In genomic region chr2:26503661-26504575, GRCm38 (mm10) we compare ENCODE assay signal across 8 mouse cellular contexts. TPM values are rescaled to one million over a fixed set of nuclear protein-coding genes. Genes with fewer than 3 reads are reported as not detected.
A peak's percentile ranks its signal among the peaks of the same experiment; 100 is the strongest.
DNase-seq lines count a peak whose midpoint lies in the region; ATAC-seq and TF ChIP-seq lines count a peak whose summit lies in the region.

No protein-coding gene starts in this region.

- peak; percentile 80 for ATAC-seq in CD4-positive, CD25-positive, alpha-beta regulatory T cell, adult 4 months
- ATAC-seq in forebrain, postnatal 0 days = peak; percentile 49
- ATAC-seq in hindbrain, embryonic 12.5 days (ENCODE audit: low FRiP score) = peak; percentile 46
- peak; percentile 75 for ATAC-seq in limb, embryonic 11.5 days (ENCODE audit: insufficient number of reproducible peaks, low FRiP score, low TSS enrichment, low read depth)

- 2% methylated on average over 52 of the region's 59 CpGs for WGBS in forebrain, postnatal 0 days
- 3% methylated on average over 41 of the region's 59 CpGs for WGBS in hindbrain, embryonic 12.5 days
- 1% methylated on average over 59 of the region's 59 CpGs for WGBS in limb, embryonic 11.5 days
- under 1% methylated on average over 59 of the region's 59 CpGs for WGBS in midbrain, embryonic 10.5 days

- peak overlapping the region; percentile 50 for H3K4me3 ChIP-seq in forebrain, postnatal 0 days (ENCODE audit: low read depth, low read length)
- H3K4me3 ChIP-seq in hindbrain, embryonic 12.5 days = peak overlapping the region; percentile 61
- peak overlapping the region; percentile 72 for H3K4me3 ChIP-seq in limb, embryonic 11.5 days (ENCODE audit: low read depth, low read length)
- H3K4me3 ChIP-seq in midbrain, embryonic 10.5 days = peak overlapping the region; percentile 98

- H3K27ac ChIP-seq in forebrain, postnatal 0 days (ENCODE audit: low read depth, low read length) = peak overlapping the region; percentile 81
- H3K27ac ChIP-seq in hindbrain, embryonic 12.5 days = peak overlapping the region; percentile 93
- peak overlapping the region; percentile 58 for H3K27ac ChIP-seq in limb, embryonic 11.5 days (replicated peaks; ENCODE audit: low read depth, low read length)
- H3K27ac ChIP-seq in midbrain, embryonic 10.5 days (replicated peaks) = peak overlapping the region; percentile 96

- no peaks in the 10 kb centered on the region for H3K9me3 ChIP-seq in forebrain, postnatal 0 days (ENCODE audit: low read length)
- no peaks in the 10 kb centered on the region for H3K9me3 ChIP-seq in hindbrain, embryonic 12.5 days (replicated peaks)
- H3K9me3 ChIP-seq in limb, embryonic 11.5 days (ENCODE audit: control insufficient read depth, low read length) = no peaks in the 10 kb centered on the region
- H3K9me3 ChIP-seq in midbrain, embryonic 10.5 days (replicated peaks) = no peaks in the 10 kb centered on the region

- H3K9ac ChIP-seq in forebrain, postnatal 0 days = peak overlapping the region; percentile 59
- H3K9ac ChIP-seq in hindbrain, embryonic 12.5 days = peak overlapping the region; percentile 78
- peak overlapping the region; percentile 73 for H3K9ac ChIP-seq in limb, embryonic 11.5 days (ENCODE audit: low read length)

- H3K36me3 ChIP-seq in forebrain, postnatal 0 days (ENCODE audit: insufficient read depth) = no peaks in the 10 kb centered on the region
- H3K36me3 ChIP-seq in hindbrain, embryonic 12.5 days = no peaks in the 10 kb centered on the region
- H3K36me3 ChIP-seq in limb, embryonic 11.5 days (ENCODE audit: control insufficient read depth, insufficient read depth, low read length) = no peaks in the 10 kb centered on the region
- peaks cover 19% of the 10 kb centered on the region for H3K36me3 ChIP-seq in midbrain, embryonic 10.5 days

- peak; percentile 88 for DNase-seq in adrenal gland, postnatal 14 days
- DNase-seq in forebrain, postnatal 0 days = peak; percentile 76
- peak; percentile 89 for DNase-seq in limb, embryonic 11.5 days (ENCODE audit: low spot score)
- peak; percentile 93 for DNase-seq in midbrain, embryonic 10.5 days (ENCODE audit: low spot score)
- DNase-seq in spleen, adult 12 weeks (ENCODE audit: low spot score) = peak; percentile 54
- no peak for DNase-seq in cerebellum, adult 8-10 months

- H3K4me1 ChIP-seq in forebrain, postnatal 0 days (ENCODE audit: insufficient read depth) = peaks cover 11% of the 10 kb centered on the region; the same call in 1 of the 2 replicates
- peaks cover 86% of the 10 kb centered on the region for H3K4me1 ChIP-seq in hindbrain, embryonic 12.5 days
- H3K4me1 ChIP-seq in limb, embryonic 11.5 days (ENCODE audit: control insufficient read depth, insufficient read depth, low read length) = peaks cover 53% of the 10 kb centered on the region
- peaks cover 91% of the 10 kb centered on the region for H3K4me1 ChIP-seq in midbrain, embryonic 10.5 days

- H3K4me2 ChIP-seq in forebrain, postnatal 0 days (ENCODE audit: low read depth) = peak overlapping the region; percentile 88
- peak overlapping the region; percentile 71 for H3K4me2 ChIP-seq in hindbrain, embryonic 12.5 days (replicated peaks)
- H3K4me2 ChIP-seq in limb, embryonic 11.5 days (ENCODE audit: low read depth, severe bottlenecking) = peak overlapping the region; percentile 90

- no peaks in the 10 kb centered on the region for H3K27me3 ChIP-seq in forebrain, postnatal 0 days (ENCODE audit: insufficient read depth, low read length)
- peaks cover 16% of the 10 kb centered on the region for H3K27me3 ChIP-seq in hindbrain, embryonic 12.5 days
- no peaks in the 10 kb centered on the region for H3K27me3 ChIP-seq in limb, embryonic 11.5 days (ENCODE audit: control insufficient read depth, insufficient read depth, low read length)
- H3K27me3 ChIP-seq in midbrain, embryonic 10.5 days (ENCODE audit: low read depth, poor library complexity, severe bottlenecking) = peaks cover 36% of the 10 kb centered on the region

- TF ChIP-seq CTCF in forebrain, postnatal 0 days (IDR thresholded peaks at IDR 0.05; ENCODE audit: low read depth) = no peak

RNA-seq across cellular contexts. Expression of gene Notch1, which starts 12.5 kb away (rescaled TPM):
- polyA plus RNA-seq in CD4-positive, CD25-positive, alpha-beta regulatory T cell, adult 4 months (2017; shearing (Covaris generic)) = 10 to 100 TPM; 21.9 to 33.0 TPM
- total RNA-seq in adrenal gland, postnatal 14 days (2021) = 27.5 and 35.7 TPM in 2 replicates
- 23.8 and 38.7 TPM in 2 replicates for total RNA-seq in forebrain, postnatal 0 days (2014; rRNA removed)
- polyA plus RNA-seq in forebrain, postnatal 0 days (2015; fragmentation: Nextera tagmentation; extraction: Ambion mirVana) = 5.0 and 6.8 TPM in 2 replicates
- polyA plus RNA-seq in hindbrain, embryonic 12.5 days (2016; fragmentation: Nextera tagmentation; extraction: Ambion mirVana) = 38.0 and 41.0 TPM in 2 replicates
- polyA plus RNA-seq in limb, embryonic 11.5 days (2014; fragmentation: Nextera tagmentation; extraction: Ambion mirVana) = 14.5 and 15.0 TPM in 2 replicates
- polyA plus RNA-seq in midbrain, embryonic 10.5 days (2016; fragmentation: Nextera tagmentation; extraction: Ambion mirVana) = 30.1 and 38.3 TPM in 2 replicates

RNA-seq across cellular contexts. Expression of gene Sec16a, which starts 58.9 kb away (rescaled TPM):
- 10 to 100 TPM; 24.8 to 31.7 TPM for polyA plus RNA-seq in CD4-positive, CD25-positive, alpha-beta regulatory T cell, adult 4 months (2017; shearing (Covaris generic))
- total RNA-seq in adrenal gland, postnatal 14 days (2021) = 50.1 and 54.6 TPM in 2 replicates
- 52.6 and 65.6 TPM in 2 replicates for total RNA-seq in forebrain, postnatal 0 days (2014; rRNA removed)
- polyA plus RNA-seq in forebrain, postnatal 0 days (2015; fragmentation: Nextera tagmentation; extraction: Ambion mirVana) = 9.0 and 10.9 TPM in 2 replicates
- polyA plus RNA-seq in hindbrain, embryonic 12.5 days (2016; fragmentation: Nextera tagmentation; extraction: Ambion mirVana) = 32.3 and 35.3 TPM in 2 replicates
- polyA plus RNA-seq in limb, embryonic 11.5 days (2014; fragmentation: Nextera tagmentation; extraction: Ambion mirVana) = 36.3 and 40.9 TPM in 2 replicates
- 21.4 and 28.7 TPM in 2 replicates for polyA plus RNA-seq in midbrain, embryonic 10.5 days (2016; fragmentation: Nextera tagmentation; extraction: Ambion mirVana)
